Mouse (Mus musculus) forebrain, embryonic 15.5 days (tissue): ENCODE results near the gene Ppp1r32. TPM values are rescaled to one million over a fixed set of nuclear protein-coding genes. Genes with fewer than 3 reads are reported as not detected.
A peak's percentile ranks its signal among the peaks of the same experiment; 100 is the strongest.

Experiments used
- ATAC-seq: fragments of 200-750 bp; cut with Nextera tagmentation; replicated peaks from 2 replicates; pipeline ENCODE4 v1.8.0; 2017; ENCODE audit warnings: mild to moderate bottlenecking, moderate TSS enrichment, moderate library complexity
- H3K27ac ChIP-seq: fragments of 300-500 bp; sonication (generic); replicated peaks from 2 replicates; pipeline ENCODE4 v1.5.1; 2015; ENCODE audit warnings: mild to moderate bottlenecking, inconsistent platforms
- H3K27me3 ChIP-seq: fragments of 300-500 bp; sonication (generic); 2 replicates; pipeline ENCODE4 v1.6.1; 2015; ENCODE audit warnings: inconsistent platforms
- H3K36me3 ChIP-seq: fragments of 300-500 bp; sonication (generic); 2 replicates; pipeline ENCODE4 v1.6.1; 2015; ENCODE audit warnings: mild to moderate bottlenecking, inconsistent platforms
- H3K4me1 ChIP-seq: fragments of 300-500 bp; sonication (generic); 2 replicates; pipeline ENCODE4 v1.6.1; 2015; ENCODE audit warnings: inconsistent platforms
- H3K4me2 ChIP-seq: fragments of 300-500 bp; sonication (generic); replicated peaks from 2 replicates; pipeline ENCODE4 v1.6.1; 2015; ENCODE audit warnings: mild to moderate bottlenecking, inconsistent platforms
- H3K4me3 ChIP-seq: fragments of 300-500 bp; sonication (generic); 2 replicates; pipeline ENCODE4 v1.5.1; 2015; ENCODE audit warnings: mild to moderate bottlenecking, inconsistent platforms
- H3K9ac ChIP-seq: fragments of 300-500 bp; sonication (generic); replicated peaks from 2 replicates; pipeline ENCODE4 v1.6.1; 2015; ENCODE audit warnings: mild to moderate bottlenecking, inconsistent platforms
- H3K9me3 ChIP-seq: fragments of 300-500 bp; sonication (generic); 2 replicates; pipeline ENCODE4 v1.6.1; 2016; ENCODE audit warnings: inconsistent platforms
- WGBS: fragments of 180-500 bp; shearing (Covaris S2); methylation state at CpG from one replicate; pipeline ENCODE4 v1.1.7; 2015; ENCODE audit warnings: mixed read lengths; 5-methylcytosine and 5-hydroxymethylcytosine counted together
- polyA plus RNA-seq: library from polyadenylated mRNA; unstranded; fragments of >200 nt; fragmentation: Nextera tagmentation; extraction: Ambion mirVana; gene quantifications from 2 replicates; pipeline ENCODE4 v1.2.1, GENCODE M21; 2015

The Ppp1r32 gene
- polyA plus RNA-seq, 1 experiment from 2014 or later, result 3.0 TPM

GRCm38 (mm10) chr19:10497512-10498160 lies 14.9 kb upstream of the Ppp1r32 start:
- no peaks in the 10 kb centered on the region for H3K4me1 ChIP-seq
- peaks cover 17% of the 10 kb centered on the region for H3K36me3 ChIP-seq
- no peak overlapping the region for H3K27ac ChIP-seq
- ATAC-seq, result no peak
- H3K9ac ChIP-seq, result no peak overlapping the region
- H3K4me3 ChIP-seq, result no peak overlapping the region
- WGBS, result 68% methylated on average over 8 of the region's 8 CpGs
- H3K27me3 ChIP-seq, result no peaks in the 10 kb centered on the region
- no peaks in the 10 kb centered on the region for H3K9me3 ChIP-seq
- H3K4me2 ChIP-seq, result no peak overlapping the region

- WGBS, result 39% methylated on average over 2 of the region's 2 CpGs
- Histone ChIP-seq H3K4me3 (no peak overlapping the region), H3K9me3 (no peaks in the 10 kb centered on the region), H3K9ac (no peak overlapping the region), H3K27me3 (no peaks in the 10 kb centered on the region), H3K4me1 (no peaks in the 10 kb centered on the region), H3K4me2 (no peak overlapping the region), H3K36me3 (peaks cover 16% of the 10 kb centered on the region), H3K27ac (no peak overlapping the region)
- no peak for ATAC-seq
Observed at GRCm38 (mm10) chr19:10496976-10497375, 14.2 kb upstream of the Ppp1r32 start.

- H3K4me1 ChIP-seq, result no peaks in the 10 kb centered on the region
- no peak for ATAC-seq
- WGBS, result 100% methylated on average over 1 of the region's 1 CpGs
- no peak overlapping the region for H3K9ac ChIP-seq
- no peak overlapping the region for H3K4me3 ChIP-seq
- no peaks in the 10 kb centered on the region for H3K27me3 ChIP-seq
- H3K9me3 ChIP-seq, result no peaks in the 10 kb centered on the region
- 0 out of 2 replicates have a peak, but pooled peaks cover 4% of the 10 kb centered on the region for H3K36me3 ChIP-seq
- no peak overlapping the region for H3K27ac ChIP-seq
- H3K4me2 ChIP-seq, result no peak overlapping the region
Observed at GRCm38 (mm10) chr19:10495670-10496069, 12.9 kb upstream of the Ppp1r32 start.

DNA sequence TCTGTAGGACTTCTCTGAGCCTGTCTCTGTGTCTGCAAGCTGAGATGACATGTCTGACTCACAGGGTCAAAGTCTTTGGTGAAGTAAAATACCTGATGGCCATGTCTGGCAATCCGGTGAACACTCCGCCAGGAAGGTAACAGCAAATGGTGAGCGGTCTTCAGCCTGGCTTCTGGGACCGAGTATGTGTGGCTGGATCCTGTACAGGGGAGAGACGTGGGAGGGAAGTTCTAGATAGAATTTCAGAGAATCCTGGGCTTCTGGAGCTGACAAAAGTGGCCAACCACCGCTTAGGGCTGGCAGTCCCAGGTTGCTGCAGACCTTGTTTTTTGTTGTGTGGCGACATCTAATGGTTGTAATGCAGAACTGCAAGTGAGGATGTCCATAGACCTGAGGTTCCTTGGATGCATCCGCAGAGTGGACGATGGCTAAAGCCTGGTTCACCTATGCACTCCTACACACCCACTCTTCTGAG lies 3.6 kb upstream of the Ppp1r32 start:
- no peak overlapping the region for H3K9ac ChIP-seq
- 24% methylated on average over 9 of the region's 9 CpGs for WGBS
- no peaks in the 10 kb centered on the region for H3K9me3 ChIP-seq
- H3K27ac ChIP-seq, result no peak overlapping the region
- H3K4me2 ChIP-seq, result no peak overlapping the region
- 0 out of 2 replicates have a peak, but pooled peaks cover 4% of the 10 kb centered on the region for H3K27me3 ChIP-seq
- peak; percentile 86 for ATAC-seq
- H3K4me3 ChIP-seq, result no peak overlapping the region
- H3K36me3 ChIP-seq, result no peaks in the 10 kb centered on the region
- H3K4me1 ChIP-seq, result peaks cover 3% of the 10 kb centered on the region; the same call in 1 of the 2 replicates

- H3K27me3 ChIP-seq, result no peaks in the 10 kb centered on the region
- ATAC-seq, result no peak
- no peaks in the 10 kb centered on the region for H3K9me3 ChIP-seq
- no peak overlapping the region for H3K27ac ChIP-seq
- peaks cover 3% of the 10 kb centered on the region; the same call in 1 of the 2 replicates for H3K4me1 ChIP-seq
- H3K9ac ChIP-seq, result no peak overlapping the region
- WGBS, result 69% methylated on average over 4 of the region's 4 CpGs
- H3K4me2 ChIP-seq, result no peak overlapping the region
- no peak overlapping the region for H3K4me3 ChIP-seq
- H3K36me3 ChIP-seq, result no peaks in the 10 kb centered on the region
Observed at GRCm38 (mm10) chr19:10479541-10479940, 3.2 kb downstream of the Ppp1r32 start.

GRCm38 (mm10) chr19:10473779-10474178 lies 8.9 kb downstream of the Ppp1r32 start:
- Histone ChIP-seq H3K4me2 (no peak overlapping the region), H3K27me3 (no peaks in the 10 kb centered on the region), H3K9me3 (no peaks in the 10 kb centered on the region), H3K27ac (no peak overlapping the region), H3K9ac (no peak overlapping the region), H3K36me3 (no peaks in the 10 kb centered on the region), H3K4me3 (no peak overlapping the region), H3K4me1 (no peaks in the 10 kb centered on the region)
- 16% methylated on average over 6 of the region's 6 CpGs for WGBS
- no peak for ATAC-seq

GRCm38 (mm10) chr19:10472958-10473357 lies 9.8 kb downstream of the Ppp1r32 start:
- H3K9ac ChIP-seq, result no peak overlapping the region
- H3K4me2 ChIP-seq, result no peak overlapping the region
- H3K4me3 ChIP-seq, result no peak overlapping the region
- no peak overlapping the region for H3K27ac ChIP-seq
- H3K36me3 ChIP-seq, result no peaks in the 10 kb centered on the region
- ATAC-seq, result no peak
- H3K4me1 ChIP-seq, result no peaks in the 10 kb centered on the region
- no peaks in the 10 kb centered on the region for H3K9me3 ChIP-seq
- H3K27me3 ChIP-seq, result no peaks in the 10 kb centered on the region
- 77% methylated on average over 3 of the region's 3 CpGs for WGBS

DNA sequence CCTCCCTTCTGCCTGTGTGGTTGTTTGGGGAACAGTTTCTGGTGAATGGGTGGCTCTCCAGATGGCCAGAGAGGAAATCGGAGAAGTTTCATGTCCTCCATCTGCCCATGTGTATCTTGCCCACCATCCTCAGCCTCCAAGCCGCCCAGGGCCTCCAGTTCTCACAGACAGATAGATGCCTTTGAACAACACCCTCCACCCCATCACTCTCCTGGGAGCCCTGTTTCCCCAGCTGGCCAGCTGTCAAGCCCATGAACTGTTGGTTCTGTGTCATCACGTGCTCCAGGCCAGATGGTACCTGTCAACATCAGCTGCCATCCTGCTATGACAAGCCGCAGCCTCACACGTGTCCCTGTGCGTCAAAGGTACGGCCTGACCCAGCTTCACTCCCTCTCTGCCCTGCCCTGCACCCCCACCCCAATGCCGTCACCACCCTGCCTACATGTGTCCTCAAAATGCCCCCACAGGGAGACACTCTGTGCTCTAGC lies 13.5 kb downstream of the Ppp1r32 start:
- Histone ChIP-seq H3K4me1 (no peaks in the 10 kb centered on the region), H3K4me2 (no peak overlapping the region), H3K9me3 (no peaks in the 10 kb centered on the region), H3K27ac (no peak overlapping the region), H3K9ac (no peak overlapping the region), H3K36me3 (no peaks in the 10 kb centered on the region), H3K27me3 (no peaks in the 10 kb centered on the region), H3K4me3 (no peak overlapping the region)
- no peak for ATAC-seq
- 64% methylated on average over 8 of the region's 8 CpGs for WGBS

DNA sequence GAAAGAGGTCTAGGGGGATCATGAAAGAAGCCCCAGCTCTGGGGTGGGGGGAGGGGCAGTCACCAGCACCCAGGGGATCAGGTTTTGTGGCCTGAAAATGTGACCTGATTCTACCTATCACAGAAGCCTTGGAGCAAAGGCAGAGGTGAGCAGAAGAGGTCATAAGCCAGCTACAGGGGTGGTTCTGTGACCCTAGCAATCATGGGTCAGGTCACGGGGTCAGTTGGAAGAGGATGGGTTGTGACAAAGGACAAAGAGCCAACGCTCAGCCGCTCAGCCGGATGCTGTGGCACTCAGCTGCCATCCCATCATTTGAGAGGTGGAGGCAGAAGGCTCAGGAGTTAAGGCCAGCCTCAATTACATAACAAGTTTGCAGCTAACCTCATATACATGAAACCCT lies 18.3 kb downstream of the Ppp1r32 start:
- peaks cover 18% of the 10 kb centered on the region; the same call in 1 of the 2 replicates for H3K27me3 ChIP-seq
- no peaks in the 10 kb centered on the region for H3K36me3 ChIP-seq
- 21% methylated on average over 4 of the region's 4 CpGs for WGBS
- no peaks in the 10 kb centered on the region for H3K9me3 ChIP-seq
- no peak overlapping the region for H3K9ac ChIP-seq
- no peak overlapping the region for H3K4me2 ChIP-seq
- no peaks in the 10 kb centered on the region for H3K4me1 ChIP-seq
- no peak overlapping the region for H3K27ac ChIP-seq
- no peak overlapping the region for H3K4me3 ChIP-seq
- ATAC-seq, result no peak

DNA sequence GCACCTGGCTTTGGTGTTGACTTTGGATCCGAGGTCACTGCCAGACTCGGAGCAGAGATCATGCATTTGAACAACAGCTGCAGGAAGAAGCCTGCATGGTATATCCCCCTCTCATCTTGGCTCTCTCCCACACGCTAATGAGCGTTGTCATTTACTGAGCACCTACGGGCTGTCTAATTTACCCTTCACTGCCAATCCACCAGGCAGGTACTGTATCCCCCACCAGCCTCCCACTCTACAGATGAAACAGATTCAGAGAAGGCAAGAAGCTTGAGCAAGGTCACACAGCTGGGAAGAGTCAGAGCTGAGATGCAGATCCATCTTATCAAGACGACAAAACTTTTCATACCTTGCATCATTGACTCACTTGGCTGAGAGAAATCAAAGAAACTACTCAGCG lies 21.1 kb downstream of the Ppp1r32 start:
- H3K9ac ChIP-seq, result no peak overlapping the region
- 50% methylated on average over 7 of the region's 7 CpGs for WGBS
- ATAC-seq, result no peak
- H3K4me3 ChIP-seq, result no peak overlapping the region
- peaks cover 40% of the 10 kb centered on the region for H3K27me3 ChIP-seq
- H3K4me2 ChIP-seq, result no peak overlapping the region
- no peaks in the 10 kb centered on the region for H3K36me3 ChIP-seq
- H3K27ac ChIP-seq, result no peak overlapping the region
- peaks cover 18% of the 10 kb centered on the region for H3K4me1 ChIP-seq
- H3K9me3 ChIP-seq, result no peaks in the 10 kb centered on the region

- Histone ChIP-seq H3K36me3 (no peaks in the 10 kb centered on the region), H3K27me3 (peaks cover 57% of the 10 kb centered on the region), H3K9ac (no peak overlapping the region), H3K4me1 (peaks cover 24% of the 10 kb centered on the region), H3K4me2 (no peak overlapping the region), H3K9me3 (no peaks in the 10 kb centered on the region), H3K4me3 (no peak overlapping the region), H3K27ac (no peak overlapping the region)
- no peak for ATAC-seq
- 52% methylated on average over 11 of the region's 11 CpGs for WGBS
Observed at GRCm38 (mm10) chr19:10459907-10460306, 22.8 kb downstream of the Ppp1r32 start.

DNA sequence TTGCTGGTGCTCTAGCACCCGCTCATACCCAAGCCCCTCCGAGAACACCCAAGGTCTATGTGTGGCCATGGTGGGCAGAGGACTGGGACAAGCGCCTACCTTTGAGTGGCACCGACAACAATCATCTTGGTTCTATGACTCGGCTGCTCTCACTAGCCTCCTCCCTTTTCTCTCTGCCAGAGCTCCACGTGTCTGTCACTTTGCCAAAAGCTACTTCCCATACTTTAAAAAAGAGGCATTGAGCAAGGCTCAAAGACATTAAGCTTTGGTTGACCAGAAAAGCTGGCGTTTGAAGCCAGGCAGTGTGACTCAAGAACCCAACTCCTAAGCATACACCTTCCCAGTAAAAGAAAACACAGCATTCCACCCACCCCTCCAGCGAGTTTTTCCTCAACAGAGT lies 24.6 kb downstream of the Ppp1r32 start:
- H3K4me1 ChIP-seq, result peaks cover 24% of the 10 kb centered on the region
- peaks cover 60% of the 10 kb centered on the region for H3K27me3 ChIP-seq
- no peaks in the 10 kb centered on the region for H3K36me3 ChIP-seq
- peak overlapping the region; percentile 52 for H3K4me3 ChIP-seq
- WGBS, result 13% methylated on average over 8 of the region's 8 CpGs
- H3K27ac ChIP-seq, result no peak overlapping the region
- peak overlapping the region; percentile 85 for H3K4me2 ChIP-seq
- ATAC-seq, result peak; percentile 16
- no peak overlapping the region for H3K9ac ChIP-seq
- H3K9me3 ChIP-seq, result no peaks in the 10 kb centered on the region

DNA sequence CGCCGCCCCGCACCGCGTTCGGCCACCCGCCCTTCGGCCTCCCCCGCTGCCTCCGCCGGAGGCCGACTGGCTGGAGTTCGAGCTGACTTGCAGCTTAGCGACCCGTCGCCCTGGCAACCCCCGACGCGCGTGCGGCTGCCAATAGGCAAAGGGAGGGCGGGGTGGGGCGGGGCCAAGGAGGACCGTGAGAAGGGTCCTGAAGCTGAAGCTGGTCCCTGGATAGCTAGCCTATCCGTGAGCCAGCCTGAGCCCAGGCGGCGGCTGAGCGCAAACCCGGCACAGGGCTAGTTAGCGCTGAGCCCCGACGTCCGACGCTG lies 25.3 kb downstream of the Ppp1r32 start:
- Histone ChIP-seq H3K4me2 (peak overlapping the region; percentile 85), H3K9ac (peak overlapping the region; percentile 41; the same call in 1 of the 2 replicates), H3K27ac (no peak overlapping the region), H3K4me1 (peaks cover 24% of the 10 kb centered on the region), H3K4me3 (peak overlapping the region; percentile 52), H3K27me3 (peaks cover 60% of the 10 kb centered on the region), H3K9me3 (no peaks in the 10 kb centered on the region), H3K36me3 (no peaks in the 10 kb centered on the region)
- under 1% methylated on average over 33 of the region's 34 CpGs for WGBS
- ATAC-seq, result peak; percentile 90
